Mouse (Mus musculus): ENCODE measurements around the gene Rad51c. TPM values are rescaled to one million over a fixed set of nuclear protein-coding genes. Genes with fewer than 3 reads are reported as not detected.
A peak's percentile ranks its signal among the peaks of the same experiment; 100 is the strongest.

The Rad51c gene
- polyA plus RNA-seq, 1 experiment from 2014 or later: 4.3 TPM

DNA sequence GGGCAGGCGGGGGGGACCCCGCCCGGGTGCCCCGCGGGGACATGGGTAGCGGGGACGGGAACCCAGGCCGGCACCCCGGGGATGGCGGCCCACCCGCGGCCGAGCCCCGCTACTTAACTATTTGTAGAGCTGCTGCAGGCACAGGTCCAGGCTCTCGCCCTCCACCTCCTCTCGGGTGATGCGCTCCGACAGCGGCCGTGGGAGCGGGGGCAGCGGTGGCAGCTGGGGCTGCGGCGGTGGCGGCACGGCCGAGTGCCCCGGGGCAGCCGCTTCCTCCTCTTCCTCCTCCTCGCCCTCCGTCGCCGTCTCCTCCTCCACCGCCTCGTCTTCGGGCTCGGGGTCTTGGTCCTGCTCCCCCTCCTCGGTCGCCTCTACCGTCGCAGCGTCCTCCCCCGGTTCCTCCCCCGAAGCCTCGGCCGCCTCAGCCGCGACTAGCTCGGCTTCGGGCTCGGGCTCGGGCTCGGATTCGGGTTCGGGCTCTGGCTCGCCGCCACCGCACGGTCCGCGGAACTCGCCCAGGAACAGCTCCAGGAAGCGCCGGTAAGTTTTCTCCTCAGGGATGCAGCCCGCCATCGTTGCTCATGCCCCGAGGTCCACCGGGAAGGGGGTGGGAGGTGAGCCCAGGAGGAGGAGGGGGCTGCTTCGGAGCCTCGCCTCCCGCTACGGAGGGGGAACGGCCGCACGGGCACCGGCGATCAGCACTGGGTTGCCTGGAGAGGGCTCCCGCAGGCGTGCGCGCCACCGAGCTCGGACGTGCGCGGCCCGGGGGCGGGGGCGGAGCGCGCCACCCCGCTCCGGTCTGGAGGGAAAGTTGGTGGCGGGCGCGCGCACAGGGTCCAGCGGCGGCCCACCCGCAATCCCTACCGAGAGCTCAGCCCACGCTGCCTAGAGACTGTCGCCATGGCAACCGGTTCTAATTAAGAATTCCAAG, 46.2 kb downstream of the Rad51c start, which contains the start of gene Ppm1e:
Ppm1e (minus strand) TSS at position 693 of the 931 bp plus-strand sequence.
- H3K9me3 ChIP-seq (replicated peaks): no peaks in the 10 kb centered on the region
- peak within 1 kb of the TSS; percentile 94 for H3K4me2 ChIP-seq
- H3K27ac ChIP-seq (replicated peaks): peak within 1 kb of the TSS; percentile 83
- peak within 1 kb of the TSS; percentile 87 for H3K9ac ChIP-seq
- peak within 1 kb of the TSS; percentile 84 for H3K4me3 ChIP-seq (replicated peaks)
- peaks cover 52% of the 10 kb centered on the region for H3K27me3 ChIP-seq
- WGBS (ENCODE audit: insufficient replicate concordance): under 1% methylated on average over 102 of the region's 104 CpGs
- peak; percentile 96 for ATAC-seq (ENCODE audit: insufficient read depth)
- peaks cover 26% of the 10 kb centered on the region for H3K4me1 ChIP-seq (replicated peaks)
- H3K36me3 ChIP-seq (replicated peaks): no peaks in the 10 kb centered on the region

DNA sequence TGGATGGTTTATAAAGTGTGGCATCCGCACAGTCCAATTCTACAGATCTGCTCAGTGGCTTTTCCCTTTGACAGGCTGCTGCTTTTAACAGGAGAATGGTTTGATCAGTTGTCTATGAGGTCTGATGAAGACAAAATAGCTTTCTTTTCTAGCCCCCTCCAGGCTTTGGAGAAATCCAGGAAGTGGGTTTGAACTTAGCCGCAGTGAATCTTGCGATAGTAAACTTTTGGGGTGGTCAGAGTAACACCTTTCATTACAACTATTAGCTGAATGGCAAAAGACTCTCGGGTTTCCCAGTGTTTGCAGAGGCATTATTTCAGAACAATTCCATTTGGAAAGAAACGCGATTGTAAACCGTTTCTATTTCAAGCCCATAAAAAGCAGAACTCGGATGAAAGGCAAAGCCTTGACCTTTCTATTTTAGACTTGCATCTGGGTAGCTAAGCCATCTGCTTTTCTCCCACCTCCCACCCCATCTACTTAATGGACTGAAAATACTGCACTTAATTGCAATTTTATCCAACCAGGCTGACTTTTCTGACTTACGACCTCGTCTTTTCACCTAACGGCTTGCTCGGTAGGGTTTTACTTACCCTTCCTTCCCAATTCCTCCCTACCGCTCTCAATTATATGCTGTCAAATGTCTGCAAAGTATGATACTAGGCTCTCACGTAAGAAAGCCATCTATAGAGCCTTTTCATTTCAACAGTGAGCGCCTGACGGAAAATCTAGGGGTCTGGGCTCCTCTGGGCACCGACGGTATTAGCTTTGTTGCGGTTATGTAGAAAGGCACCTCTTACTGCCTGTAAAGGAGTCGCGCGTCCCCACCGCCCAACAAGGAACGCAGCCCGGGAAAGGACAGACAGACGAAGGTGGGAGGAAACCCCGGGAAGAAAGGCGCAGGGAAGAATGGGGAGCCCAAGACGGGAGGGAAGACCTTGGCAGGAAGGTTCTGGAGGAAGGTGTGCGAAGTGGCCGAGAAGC, 47.1 kb downstream of the Rad51c start:
- peaks cover 26% of the 10 kb centered on the region for H3K4me1 ChIP-seq (replicated peaks)
- H3K27ac ChIP-seq (replicated peaks): peak overlapping the region; percentile 83
- WGBS (ENCODE audit: insufficient replicate concordance): 4% methylated on average over 31 of the region's 31 CpGs
- peaks cover 52% of the 10 kb centered on the region for H3K27me3 ChIP-seq
- H3K9ac ChIP-seq: peak overlapping the region; percentile 87
- H3K4me3 ChIP-seq (replicated peaks): peak overlapping the region; percentile 84
- no peaks in the 10 kb centered on the region for H3K9me3 ChIP-seq (replicated peaks)
- 0 out of 2 replicates have a peak, but pooled peaks have one; percentile 22 for ATAC-seq (ENCODE audit: insufficient read depth)
- no peaks in the 10 kb centered on the region for H3K36me3 ChIP-seq (replicated peaks)
- H3K4me2 ChIP-seq: peak overlapping the region; percentile 94

DNA sequence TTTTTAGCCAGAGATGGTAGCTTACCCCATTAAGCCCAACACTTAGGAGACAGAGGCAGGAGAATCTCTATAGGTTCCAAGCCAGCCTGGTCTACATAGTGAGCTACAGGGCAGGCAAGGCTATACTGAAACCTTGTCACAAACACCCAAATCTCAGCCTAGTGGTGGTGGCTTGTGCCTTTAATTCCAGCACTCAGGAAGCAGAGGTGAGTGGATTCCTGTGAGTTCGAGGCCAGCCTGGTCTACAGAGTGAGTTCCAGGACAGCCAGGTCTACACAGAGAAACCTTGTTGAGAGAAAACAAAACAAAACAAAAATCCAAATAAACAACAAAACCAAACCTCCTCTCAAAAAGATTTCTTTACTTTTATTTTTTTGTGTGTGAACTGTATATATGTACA, 49.9 kb downstream of the Rad51c start:
- Histone ChIP-seq H3K27me3 (peaks cover 31% of the 10 kb centered on the region), H3K4me2 (no peak overlapping the region)
- 72% methylated on average over 1 of the region's 1 CpGs for WGBS (ENCODE audit: insufficient replicate concordance)

DNA sequence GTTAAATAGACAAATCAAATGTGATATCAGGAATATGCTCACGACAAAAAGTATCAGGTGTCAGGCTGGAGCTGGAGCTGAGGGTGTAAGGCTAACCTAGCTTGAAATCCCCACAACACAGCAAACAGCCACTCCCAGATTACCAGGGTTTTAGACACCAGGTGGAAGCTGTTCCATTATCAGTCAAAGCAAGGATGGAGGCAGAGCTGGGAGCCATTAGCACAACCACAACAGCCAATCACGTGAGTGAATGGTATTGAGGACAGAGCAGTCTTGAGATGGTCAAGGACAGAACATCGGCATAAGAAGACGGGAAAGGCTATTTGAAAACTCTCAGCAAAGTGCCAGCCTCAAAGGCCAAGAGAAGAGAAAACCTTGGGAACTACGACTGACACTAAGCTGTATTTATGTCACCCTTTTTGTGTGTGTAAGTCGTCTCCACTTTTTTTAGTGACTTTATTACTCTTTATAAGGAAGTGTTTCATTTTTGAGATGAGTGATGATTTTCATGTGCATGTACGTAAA, 51.0 kb downstream of the Rad51c start:
- H3K36me3 ChIP-seq (replicated peaks): no peaks in the 10 kb centered on the region
- WGBS (ENCODE audit: insufficient replicate concordance): 75% methylated on average over 7 of the region's 7 CpGs
- ATAC-seq (ENCODE audit: insufficient read depth): no peak
- H3K4me1 ChIP-seq (replicated peaks): peaks cover 14% of the 10 kb centered on the region
- H3K4me2 ChIP-seq: no peak overlapping the region
- no peak overlapping the region for H3K4me3 ChIP-seq (replicated peaks)
- peaks cover 19% of the 10 kb centered on the region for H3K27me3 ChIP-seq
- H3K9ac ChIP-seq: no peak overlapping the region
- H3K27ac ChIP-seq (replicated peaks): no peak overlapping the region
- no peaks in the 10 kb centered on the region for H3K9me3 ChIP-seq (replicated peaks)

More for the DNA sequence above, 49.9 kb downstream of the Rad51c start:
- Histone ChIP-seq H3K27ac (replicated peaks) (no peak overlapping the region), H3K9me3 (replicated peaks) (no peaks in the 10 kb centered on the region), H3K4me3 (replicated peaks) (no peak overlapping the region), H3K36me3 (replicated peaks) (no peaks in the 10 kb centered on the region), H3K4me1 (replicated peaks) (peaks cover 24% of the 10 kb centered on the region), H3K9ac (no peak overlapping the region)
- no peak for ATAC-seq (ENCODE audit: insufficient read depth)

Other genes starting within 250 kb of the Rad51c start
- gene Ppm1e, start 45.9 kb downstream of the Rad51c start, polyA plus RNA-seq (2015; fragmentation: Nextera tagmentation; extraction: Ambion mirVana): 1.7 and 2.0 TPM in 2 replicates
- gene Tex14, start 111 bp upstream of the Rad51c start, polyA plus RNA-seq (2015; fragmentation: Nextera tagmentation; extraction: Ambion mirVana): 0.05 TPM in 2 replicates
- gene Gm11492, start 161.7 kb upstream of the Rad51c start, polyA plus RNA-seq (2015; fragmentation: Nextera tagmentation; extraction: Ambion mirVana): not detected in 2 replicates
- 11.6 and 12.6 TPM in 2 replicates for gene Sept4, start 163.9 kb upstream of the Rad51c start, polyA plus RNA-seq (2015; fragmentation: Nextera tagmentation; extraction: Ambion mirVana)
- 9.7 and 11.0 TPM in 2 replicates for gene Mtmr4, start 187.2 kb upstream of the Rad51c start, polyA plus RNA-seq (2015; fragmentation: Nextera tagmentation; extraction: Ambion mirVana)
- not detected in 2 replicates for gene Hsf5, start 212.2 kb upstream of the Rad51c start, polyA plus RNA-seq (2015; fragmentation: Nextera tagmentation; extraction: Ambion mirVana)